Mouse (Mus musculus) A20 (cell line): ENCODE data around the gene Lamtor2.
A peak's percentile ranks its signal among the peaks of the same experiment; 100 is the strongest.

Experiments
- DNase-seq: peaks from one replicate; pipeline ENCODE4 v3.0.0-alpha.2; 2011; ENCODE audit warnings: low read depth, low spot score

Lamtor2 gene

GRCm38 (mm10) chr3:88542486-88542885 lies 10.4 kb downstream of the Lamtor2 start:
- DNase-seq, result no peak

DNA sequence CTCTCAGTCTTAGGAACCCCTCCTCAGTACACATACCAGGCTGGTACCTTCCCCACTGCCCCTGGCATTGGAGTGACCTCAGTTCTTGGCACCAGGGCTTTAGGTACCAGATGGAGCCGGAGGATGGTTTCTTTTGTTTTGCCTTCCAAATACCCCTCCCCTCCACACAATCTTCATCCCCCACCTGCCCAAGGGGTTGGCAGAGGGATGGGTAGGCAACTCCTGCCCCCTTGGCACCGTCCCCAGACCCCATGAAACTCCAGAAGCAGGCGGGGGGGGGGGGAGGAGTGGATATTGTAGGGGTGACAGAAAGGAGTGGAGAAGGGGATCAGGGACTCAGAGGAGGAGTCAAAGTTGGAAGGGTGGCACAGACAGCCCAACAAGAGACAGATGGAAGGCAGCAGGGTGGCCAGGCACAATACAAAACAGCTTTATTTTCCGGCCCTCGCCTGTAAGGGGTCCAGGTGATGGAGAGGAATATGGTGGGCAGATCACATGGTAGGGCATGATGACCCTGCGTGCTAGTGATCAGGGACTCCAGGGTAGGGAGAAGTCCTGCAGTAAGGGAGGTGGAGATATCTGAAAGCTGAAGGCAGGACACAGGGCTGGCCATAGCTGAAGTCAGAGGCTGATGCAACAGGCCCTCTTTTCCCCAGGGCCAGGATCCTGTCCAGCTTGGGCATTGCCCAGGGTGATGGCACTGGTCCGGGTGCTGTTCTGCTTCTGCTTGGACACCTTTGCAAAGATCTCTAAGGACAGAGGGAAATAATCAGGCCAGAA lies 11.1 kb downstream of the Lamtor2 start:
- DNase-seq, result no peak

GRCm38 (mm10) chr3:88540085-88540484 lies 12.8 kb downstream of the Lamtor2 start:
- no peak for DNase-seq

DNA sequence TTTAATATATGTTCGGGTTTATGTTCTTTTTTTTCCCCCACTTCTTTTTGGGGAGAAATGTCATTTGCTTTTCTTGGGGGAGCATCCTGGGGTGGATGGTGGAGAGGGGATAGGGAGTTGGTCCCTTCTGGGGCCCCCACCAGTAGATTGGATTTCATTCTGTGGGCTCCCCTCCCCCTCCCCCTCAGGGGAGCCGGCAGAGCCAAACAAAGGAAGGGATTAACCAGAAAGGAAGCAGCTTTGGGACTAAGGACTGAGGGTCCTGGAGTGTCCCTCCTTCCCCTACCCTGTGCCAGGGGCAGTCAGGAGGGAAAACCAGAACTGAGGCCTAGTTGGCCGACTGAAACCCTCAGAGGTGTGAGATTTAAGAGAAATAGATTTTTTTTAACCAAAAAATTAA lies 13.5 kb downstream of the Lamtor2 start:
- no peak for DNase-seq

DNA sequence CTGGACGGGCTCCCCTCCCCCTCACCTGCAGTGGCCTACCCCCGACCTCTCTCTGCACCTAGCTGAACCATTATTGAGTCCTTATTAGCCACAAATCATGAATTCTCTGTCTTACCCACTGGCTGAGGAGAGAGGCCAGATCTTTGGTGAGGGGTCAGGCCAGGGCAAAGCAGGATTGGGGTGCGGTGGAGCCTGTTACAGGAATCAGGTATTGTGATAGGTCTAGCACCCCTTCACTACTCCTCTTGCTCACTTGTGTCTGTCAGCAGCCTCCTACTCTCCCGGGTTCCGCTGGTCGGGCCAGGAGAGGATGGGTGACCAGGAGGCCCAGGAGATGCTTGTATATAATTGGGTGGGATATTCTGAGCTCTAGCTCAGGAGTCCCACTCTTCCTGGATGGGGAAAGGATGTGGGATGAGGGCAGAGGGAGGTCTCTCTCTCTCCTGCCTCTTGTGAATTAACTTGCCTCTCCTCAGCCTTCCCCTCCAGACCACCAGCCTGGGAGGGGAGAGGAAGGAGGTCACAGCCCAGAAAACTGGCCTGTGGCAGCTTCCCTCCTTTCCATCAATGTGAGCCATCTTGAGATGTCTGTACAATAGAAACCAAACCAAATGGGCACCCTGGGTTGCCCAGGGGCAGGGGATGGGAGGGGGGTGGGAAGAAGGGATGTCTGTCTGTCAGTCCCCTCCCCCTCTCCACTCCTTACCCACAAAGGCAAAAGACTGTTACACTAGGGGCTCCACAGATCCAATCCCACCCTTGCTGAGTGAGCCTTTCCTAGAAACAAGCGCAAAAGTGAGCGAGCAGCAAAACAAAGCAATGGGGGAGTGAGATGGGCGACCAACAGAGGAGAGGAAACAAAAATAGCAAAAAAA lies 14.4 kb downstream of the Lamtor2 start:
- DNase-seq, result no peak

- no peak for DNase-seq
Observed at GRCm38 (mm10) chr3:88537146-88537545, 15.7 kb downstream of the Lamtor2 start.

DNA sequence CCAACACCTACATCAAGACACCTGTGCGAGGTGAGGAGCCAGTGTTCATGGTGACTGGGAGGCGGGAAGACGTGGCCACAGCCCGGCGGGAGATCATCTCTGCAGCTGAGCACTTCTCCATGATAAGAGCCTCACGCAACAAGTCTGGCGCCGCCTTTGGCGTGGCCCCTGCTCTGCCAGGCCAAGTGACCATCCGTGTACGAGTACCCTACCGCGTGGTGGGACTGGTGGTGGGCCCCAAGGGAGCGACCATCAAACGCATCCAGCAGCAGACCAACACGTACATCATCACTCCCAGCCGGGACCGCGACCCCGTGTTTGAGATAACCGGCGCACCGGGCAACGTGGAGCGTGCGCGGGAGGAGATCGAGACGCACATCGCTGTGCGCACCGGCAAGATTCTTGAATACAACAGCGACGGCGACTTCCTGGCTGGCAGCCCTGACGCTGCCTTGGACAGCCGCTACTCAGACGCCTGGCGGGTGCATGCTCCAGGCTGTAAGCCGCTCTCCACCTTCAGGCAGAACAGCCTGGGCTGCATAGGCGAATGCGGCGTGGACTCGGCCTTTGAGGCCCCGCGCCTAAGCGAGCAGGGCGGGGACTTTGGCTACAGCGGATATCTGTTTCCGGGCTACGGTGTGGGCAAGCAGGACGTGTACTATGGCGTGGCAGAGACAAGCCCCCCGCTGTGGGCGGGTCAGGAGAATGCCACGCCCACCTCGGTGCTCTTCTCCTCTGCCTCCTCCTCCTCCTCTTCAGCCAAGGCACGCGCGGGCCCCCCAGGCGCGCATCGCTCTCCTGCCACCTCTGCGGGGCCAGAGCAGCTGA lies 16.6 kb downstream of the Lamtor2 start:
- DNase-seq, result no peak

GRCm38 (mm10) chr3:88535527-88535926 lies 17.3 kb downstream of the Lamtor2 start:
- no peak for DNase-seq

DNA sequence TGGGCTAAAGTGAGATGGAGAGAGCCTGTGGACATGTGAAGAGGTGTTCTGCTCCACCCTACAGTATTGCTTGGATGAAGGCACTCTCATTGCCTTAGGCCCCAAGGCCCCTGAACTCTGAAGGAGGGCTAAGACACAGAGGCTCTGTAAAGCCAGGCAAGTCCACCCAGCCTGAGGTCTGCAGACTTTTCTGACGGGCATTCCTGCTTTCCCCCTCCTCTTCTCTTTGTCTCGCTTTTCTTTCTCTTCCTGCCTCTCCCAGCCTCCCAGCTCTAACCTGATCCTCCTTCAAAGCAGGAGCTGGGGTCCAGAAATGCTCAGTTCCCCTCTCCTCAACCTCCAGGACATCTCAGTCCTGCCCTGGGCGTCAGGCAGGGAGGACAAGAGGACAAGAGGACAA lies 17.9 kb downstream of the Lamtor2 start:
- DNase-seq, result no peak

DNA sequence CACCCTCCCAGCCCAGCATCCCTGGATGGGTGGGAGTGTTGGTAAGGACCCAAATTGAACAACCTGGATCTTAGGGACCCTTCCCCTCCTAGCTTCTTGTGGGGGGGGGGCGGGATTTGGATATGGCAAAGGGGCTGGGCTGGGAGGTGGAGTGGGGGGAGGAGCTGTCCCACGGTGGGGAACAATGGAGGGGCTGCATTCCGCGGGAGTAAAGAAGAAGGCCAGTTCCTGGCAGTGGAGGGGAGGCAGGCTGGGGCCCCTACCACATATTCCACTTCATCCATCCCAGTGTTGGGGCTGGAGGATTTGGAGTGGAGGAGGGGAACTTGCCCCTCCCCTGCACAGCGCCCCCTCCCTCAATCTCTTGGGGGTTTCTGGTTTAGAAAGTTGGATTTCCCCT lies 19.2 kb downstream of the Lamtor2 start:
- DNase-seq, result no peak

- no peak for DNase-seq
Observed at GRCm38 (mm10) chr3:88532689-88533511, 20.0 kb downstream of the Lamtor2 start.

DNA sequence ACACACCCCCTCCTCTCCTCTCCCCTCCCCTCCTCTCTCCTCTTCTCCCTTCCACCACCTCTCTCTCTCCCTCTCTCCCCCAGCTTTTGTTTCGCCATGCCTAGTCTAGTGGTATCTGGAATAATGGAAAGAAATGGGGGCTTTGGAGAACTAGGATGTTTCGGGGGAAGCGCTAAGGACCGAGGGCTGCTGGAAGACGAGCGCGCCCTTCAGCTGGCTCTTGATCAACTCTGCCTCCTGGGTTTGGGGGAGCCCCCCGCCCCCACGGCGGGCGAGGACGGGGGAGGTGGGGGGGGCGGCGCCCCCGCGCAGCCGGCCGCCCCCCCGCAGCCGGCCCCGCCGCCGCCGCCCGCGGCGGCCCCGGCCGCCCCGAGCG lies 20.6 kb downstream of the Lamtor2 start, which contains the start of gene Mex3a:
Gene Mex3a, plus strand, starts transcription at position 97 of the 376 bp plus-strand sequence.
- peak; percentile 36 for DNase-seq

- peak; percentile 89 for DNase-seq
Observed at GRCm38 (mm10) chr3:88531348-88532298, 21.3 kb downstream of the Lamtor2 start.

GRCm38 (mm10) chr3:88530082-88530864 lies 22.6 kb downstream of the Lamtor2 start:
- DNase-seq, result no peak

DNA sequence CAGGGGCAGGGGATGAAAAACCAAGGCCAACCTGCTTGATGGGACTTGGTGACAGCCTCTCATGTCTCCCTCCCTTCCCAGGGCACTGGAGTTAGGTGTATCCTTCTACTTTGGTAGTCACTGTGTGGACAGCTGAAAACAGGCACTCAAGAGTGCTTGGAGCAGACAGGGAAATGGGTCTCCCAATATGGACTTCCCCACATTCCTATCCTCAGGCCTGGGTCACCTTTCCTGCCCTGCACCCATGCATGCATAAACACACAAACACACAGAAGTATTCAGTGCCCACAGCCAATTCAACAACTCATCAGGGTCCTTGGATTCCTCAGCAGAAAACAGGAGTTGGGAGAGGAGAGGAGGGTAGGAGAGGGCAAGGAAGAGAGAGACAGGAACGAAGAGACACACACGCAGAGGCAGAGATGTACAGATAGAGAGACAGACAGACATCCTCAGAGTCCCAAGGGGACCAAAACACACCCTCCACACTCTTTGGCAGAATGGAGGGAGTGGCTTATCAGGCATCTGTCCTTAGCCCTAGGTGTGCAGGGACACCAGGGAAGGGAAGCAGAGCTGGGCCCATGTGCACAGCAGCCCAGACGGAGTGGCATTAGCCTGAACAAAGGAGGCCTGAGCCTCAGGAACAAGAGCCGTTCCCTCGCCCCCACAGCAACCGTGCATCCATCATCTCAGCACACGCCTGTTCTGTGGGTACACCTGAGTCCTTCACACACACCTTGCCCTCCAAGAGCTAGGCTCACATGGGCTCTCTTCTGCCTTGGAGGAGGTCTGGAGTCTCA lies 23.5 kb downstream of the Lamtor2 start:
- DNase-seq, result no peak

DNA sequence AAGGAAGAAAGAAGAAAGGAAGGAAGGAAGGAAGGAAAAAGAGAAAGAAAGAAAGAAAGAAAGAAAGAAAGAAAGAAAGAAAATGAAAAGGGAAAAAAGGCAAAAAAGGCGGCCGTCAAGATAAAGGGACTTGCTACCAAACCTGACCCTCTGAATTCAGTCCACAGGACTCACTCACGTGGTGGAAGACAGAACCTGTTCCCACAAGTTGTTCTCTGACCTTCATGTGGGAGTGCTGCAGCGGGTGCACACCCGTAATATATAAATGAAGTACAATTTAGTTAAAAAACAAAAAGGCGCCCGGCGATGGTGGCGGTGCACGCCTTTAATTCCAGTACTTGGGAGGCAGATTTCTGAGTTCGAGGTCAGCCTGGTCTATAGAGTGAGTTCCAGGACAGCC lies 24.2 kb downstream of the Lamtor2 start:
- DNase-seq, result no peak

DNA sequence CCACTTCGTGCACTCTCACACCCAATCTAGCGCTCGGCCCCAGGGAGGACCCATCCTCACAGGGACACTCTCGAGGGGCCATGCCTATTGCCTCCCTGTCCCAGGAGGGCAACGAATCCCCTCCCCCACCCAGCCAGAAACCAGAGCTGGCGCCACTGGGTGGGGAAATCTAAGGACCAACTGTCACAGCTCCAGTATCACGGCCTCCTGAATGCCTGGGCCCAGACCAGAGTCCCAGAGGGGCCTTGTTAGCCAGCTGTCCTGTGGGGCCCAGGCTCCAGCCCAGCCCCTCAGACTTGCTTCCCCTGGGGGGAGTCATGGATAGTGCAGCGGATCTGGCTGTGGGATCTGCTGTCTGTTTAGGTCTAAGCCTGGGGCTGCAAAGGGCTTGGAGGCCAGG lies 25.3 kb downstream of the Lamtor2 start:
- no peak for DNase-seq
